Mouse (Mus musculus) forebrain, embryonic 14.5 days (tissue): ENCODE results near the gene Tube1. TPM values are rescaled to one million over a fixed set of nuclear protein-coding genes. Genes with fewer than 3 reads are reported as not detected.
A peak's percentile ranks its signal among the peaks of the same experiment; 100 is the strongest.

Experiments
- ATAC-seq: fragments of 200-750 bp; cut with Nextera tagmentation; 2 replicates; pipeline ENCODE4 v1.8.0; 2017; ENCODE audit warnings: mild to moderate bottlenecking, moderate library complexity
- DNase-seq: peaks from one replicate; pipeline ENCODE4 v3.0.0-alpha.2; 2015; ENCODE audit warnings: low spot score
- H3K27ac ChIP-seq: fragments of 300-500 bp; sonication (generic); 2 replicates; pipeline ENCODE4 v1.5.1; 2014; ENCODE audit warnings: low read depth, mild to moderate bottlenecking, control low read depth, low read length, moderate library complexity
- H3K27me3 ChIP-seq: fragments of 300-500 bp; sonication (generic); replicated peaks from 2 replicates; pipeline ENCODE4 v1.6.1; 2014; ENCODE audit warnings: low read length, control low read depth, mixed read lengths; ENCODE audit not compliant: control insufficient read depth, insufficient read depth
- H3K36me3 ChIP-seq: fragments of 300-500 bp; sonication (generic); 2 replicates; pipeline ENCODE4 v1.6.1; 2014; ENCODE audit warnings: low read length, control low read depth; ENCODE audit not compliant: control insufficient read depth, insufficient read depth
- H3K4me1 ChIP-seq: fragments of 300-500 bp; sonication (generic); 2 replicates; pipeline ENCODE4 v1.6.1; 2014; ENCODE audit warnings: antibody characterized with exemption, low read length, control low read depth; ENCODE audit not compliant: control insufficient read depth, insufficient read depth
- H3K4me2 ChIP-seq: fragments of 300-500 bp; sonication (generic); 2 replicates; pipeline ENCODE4 v1.6.1; 2014; ENCODE audit warnings: mild to moderate bottlenecking, control low read depth, low read length
- H3K4me3 ChIP-seq: fragments of 300-500 bp; sonication (generic); 2 replicates; pipeline ENCODE4 v1.5.1; 2014; ENCODE audit warnings: low read depth, low read length, control low read depth
- H3K9ac ChIP-seq: fragments of 300-500 bp; sonication (generic); 2 replicates; pipeline ENCODE4 v1.6.1; 2014; ENCODE audit warnings: mild to moderate bottlenecking, low read length, control low read depth, moderate library complexity
- H3K9me3 ChIP-seq: fragments of 300-500 bp; sonication (generic); replicated peaks from 2 replicates; pipeline ENCODE4 v1.6.1; 2016; ENCODE audit warnings: low read length, control low read depth, mixed read lengths; ENCODE audit not compliant: control insufficient read depth
- WGBS: fragments of 180-500 bp; shearing (Covaris S2); extraction: QIAGEN DNeasy Blood & Tissue Kit; methylation state at CpG from one replicate; pipeline ENCODE4 v1.1.7; 2014; 5-methylcytosine and 5-hydroxymethylcytosine counted together
- polyA plus RNA-seq: library from polyadenylated mRNA; unstranded; fragments of >200 nt; fragmentation: Nextera tagmentation; extraction: Ambion mirVana; gene quantifications from 2 replicates; pipeline ENCODE4 v1.2.1, GENCODE M21; 2014

The Tube1 gene
- polyA plus RNA-seq, 1 experiment from 2014 or later: 12.1 TPM

- H3K4me1 ChIP-seq: no peaks in the 10 kb centered on the region
- H3K9ac ChIP-seq: no peak overlapping the region
- no peaks in the 10 kb centered on the region for H3K27me3 ChIP-seq
- H3K4me2 ChIP-seq: no peak overlapping the region
- no peaks in the 10 kb centered on the region for H3K36me3 ChIP-seq
- DNase-seq (peak; percentile 45), ATAC-seq (peak; percentile 52; the same call in 1 of the 2 replicates)
- 37% methylated on average over 4 of the region's 4 CpGs for WGBS
- H3K27ac ChIP-seq: no peak overlapping the region
- H3K4me3 ChIP-seq: no peak overlapping the region
- no peaks in the 10 kb centered on the region for H3K9me3 ChIP-seq
Observed at GRCm38 (mm10) chr10:39121412-39121811, 12.4 kb upstream of the Tube1 start.

- Histone ChIP-seq H3K4me3 (no peak overlapping the region), H3K27me3 (no peaks in the 10 kb centered on the region), H3K9me3 (no peaks in the 10 kb centered on the region), H3K4me2 (no peak overlapping the region), H3K4me1 (peaks cover 6% of the 10 kb centered on the region; the same call in 1 of the 2 replicates), H3K27ac (no peak overlapping the region), H3K36me3 (peaks cover 43% of the 10 kb centered on the region), H3K9ac (no peak overlapping the region)
- no peak for DNase-seq
- 96% methylated on average over 3 of the region's 3 CpGs for WGBS
- ATAC-seq: no peak
Observed at GRCm38 (mm10) chr10:39137766-39138165, 4.0 kb downstream of the Tube1 start.

GRCm38 (mm10) chr10:39138761-39139160 is 5.0 kb downstream of the Tube1 start:
- no peak overlapping the region for H3K4me2 ChIP-seq
- no peak overlapping the region for H3K27ac ChIP-seq
- H3K9me3 ChIP-seq: no peaks in the 10 kb centered on the region
- 91% methylated on average over 6 of the region's 6 CpGs for WGBS
- no peak overlapping the region for H3K4me3 ChIP-seq
- ATAC-seq (no peak), DNase-seq (no peak)
- no peak overlapping the region for H3K9ac ChIP-seq
- H3K4me1 ChIP-seq: peaks cover 6% of the 10 kb centered on the region; the same call in 1 of the 2 replicates
- H3K36me3 ChIP-seq: peaks cover 45% of the 10 kb centered on the region
- H3K27me3 ChIP-seq: no peaks in the 10 kb centered on the region

- 93% methylated on average over 14 of the region's 14 CpGs for WGBS
- H3K36me3 ChIP-seq: peaks cover 62% of the 10 kb centered on the region
- no peaks in the 10 kb centered on the region for H3K9me3 ChIP-seq
- no peak overlapping the region for H3K4me3 ChIP-seq
- no peak overlapping the region for H3K9ac ChIP-seq
- ATAC-seq (no peak), DNase-seq (no peak)
- no peak overlapping the region for H3K27ac ChIP-seq
- no peak overlapping the region for H3K4me2 ChIP-seq
- H3K4me1 ChIP-seq: no peaks in the 10 kb centered on the region
- H3K27me3 ChIP-seq: no peaks in the 10 kb centered on the region
Observed at GRCm38 (mm10) chr10:39140843-39141242, 7.1 kb downstream of the Tube1 start.

- 98% methylated on average over 2 of the region's 2 CpGs for WGBS
- H3K36me3 ChIP-seq: peaks cover 67% of the 10 kb centered on the region
Observed at GRCm38 (mm10) chr10:39141401-39141800, 7.6 kb downstream of the Tube1 start.

GRCm38 (mm10) chr10:39142216-39142615 is 8.4 kb downstream of the Tube1 start:
- Histone ChIP-seq H3K27ac (no peak overlapping the region), H3K4me1 (no peaks in the 10 kb centered on the region), H3K9ac (no peak overlapping the region), H3K9me3 (no peaks in the 10 kb centered on the region), H3K36me3 (peaks cover 71% of the 10 kb centered on the region), H3K4me2 (no peak overlapping the region), H3K4me3 (no peak overlapping the region), H3K27me3 (no peaks in the 10 kb centered on the region)
- DNase-seq (no peak), ATAC-seq (no peak)
- WGBS: 83% methylated on average over 12 of the region's 12 CpGs

More at GRCm38 (mm10) chr10:39141401-39141800, 7.6 kb downstream of the Tube1 start:
- Histone ChIP-seq H3K9me3 (no peaks in the 10 kb centered on the region), H3K9ac (no peak overlapping the region), H3K27ac (no peak overlapping the region), H3K4me2 (no peak overlapping the region), H3K4me1 (no peaks in the 10 kb centered on the region), H3K4me3 (no peak overlapping the region), H3K27me3 (no peaks in the 10 kb centered on the region)
- DNase-seq (no peak), ATAC-seq (no peak)

- Histone ChIP-seq H3K4me3 (no peak overlapping the region), H3K36me3 (no peaks in the 10 kb centered on the region), H3K27me3 (no peaks in the 10 kb centered on the region), H3K9ac (no peak overlapping the region), H3K27ac (no peak overlapping the region), H3K9me3 (no peaks in the 10 kb centered on the region), H3K4me1 (no peaks in the 10 kb centered on the region), H3K4me2 (no peak overlapping the region)
- no peak for ATAC-seq
- 91% methylated on average over 5 of the region's 5 CpGs for WGBS
- DNase-seq: no peak
Observed at GRCm38 (mm10) chr10:39156719-39157118, 22.9 kb downstream of the Tube1 start.

GRCm38 (mm10) chr10:39157321-39157720 is 23.5 kb downstream of the Tube1 start:
- no peak overlapping the region for H3K4me2 ChIP-seq

GRCm38 (mm10) chr10:39158306-39158705 is 24.5 kb downstream of the Tube1 start:
- WGBS: 61% methylated on average over 12 of the region's 12 CpGs
- no peaks in the 10 kb centered on the region for H3K4me1 ChIP-seq
- H3K36me3 ChIP-seq: no peaks in the 10 kb centered on the region
- no peak overlapping the region for H3K9ac ChIP-seq
- H3K27ac ChIP-seq: no peak overlapping the region
- H3K4me2 ChIP-seq: no peak overlapping the region
- no peak overlapping the region for H3K4me3 ChIP-seq
- H3K9me3 ChIP-seq: no peaks in the 10 kb centered on the region
- DNase-seq (no peak), ATAC-seq (no peak)
- H3K27me3 ChIP-seq: no peaks in the 10 kb centered on the region

More at GRCm38 (mm10) chr10:39157321-39157720, 23.5 kb downstream of the Tube1 start:
- 94% methylated on average over 1 of the region's 1 CpGs for WGBS
- Histone ChIP-seq H3K4me3 (no peak overlapping the region), H3K27ac (no peak overlapping the region), H3K27me3 (no peaks in the 10 kb centered on the region), H3K9ac (no peak overlapping the region), H3K36me3 (no peaks in the 10 kb centered on the region), H3K4me1 (no peaks in the 10 kb centered on the region), H3K9me3 (no peaks in the 10 kb centered on the region)
- DNase-seq: no peak
- ATAC-seq: no peak
